Mouse (Mus musculus): ENCODE data around the gene Zcchc7.
"Not testable (repeated sequence)": the region's sequence is repeated elsewhere in the genome, so short reads cannot be mapped to it uniquely, and the experiment has no call there.

Zcchc7 gene

DNA sequence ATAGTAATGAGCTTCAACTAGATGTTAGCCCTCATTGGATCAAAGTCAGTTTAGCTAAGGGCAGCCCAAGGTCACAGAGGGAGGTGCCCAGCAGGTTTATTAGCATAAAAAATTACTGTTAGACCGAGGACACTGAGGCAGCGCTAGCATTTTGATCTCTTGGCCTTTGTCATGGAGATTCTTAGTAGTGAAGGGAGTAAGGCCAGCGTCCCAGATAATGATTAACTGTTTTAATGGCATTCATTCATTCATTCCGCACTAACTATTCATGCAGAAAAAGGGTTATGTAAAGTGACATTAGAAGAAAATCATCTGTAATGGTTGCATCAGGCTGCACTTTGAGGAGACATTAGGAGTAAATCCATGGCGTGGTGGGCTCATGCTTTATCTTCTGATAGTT lies 165.2 kb downstream of the Zcchc7 start:
- no peak for DNase-seq

DNA sequence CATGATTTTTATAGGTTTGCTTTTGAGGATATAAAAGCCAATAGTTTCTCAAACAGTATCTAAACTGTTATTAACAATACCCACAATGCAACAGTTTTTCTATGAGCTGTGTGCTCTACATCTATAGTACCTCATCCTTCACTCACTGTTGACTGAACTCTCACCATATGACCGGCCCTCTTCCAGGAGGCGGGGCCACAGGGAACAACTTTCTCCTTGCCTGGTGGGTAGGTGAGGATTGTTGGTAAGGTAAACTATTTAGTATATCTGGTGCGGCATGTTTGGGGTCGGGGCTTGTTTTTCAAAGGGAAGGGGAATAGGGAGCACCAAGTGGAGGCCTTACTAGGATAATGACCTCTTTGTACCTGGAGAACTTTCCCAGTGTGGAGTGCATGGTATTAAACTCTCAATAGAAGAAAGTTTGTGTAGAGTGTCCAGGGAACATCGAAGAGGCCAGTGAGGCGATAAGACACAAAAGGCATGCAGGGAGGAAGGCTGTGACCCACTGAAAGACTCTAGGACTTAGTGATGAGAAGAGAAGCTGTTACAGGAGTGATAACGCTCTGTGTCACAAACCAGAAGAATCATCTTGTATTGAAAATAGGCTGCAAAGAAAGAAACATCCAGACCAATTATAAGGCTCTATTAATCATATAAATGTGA lies 166.9 kb downstream of the Zcchc7 start:
- DNase-seq, result no peak

DNA sequence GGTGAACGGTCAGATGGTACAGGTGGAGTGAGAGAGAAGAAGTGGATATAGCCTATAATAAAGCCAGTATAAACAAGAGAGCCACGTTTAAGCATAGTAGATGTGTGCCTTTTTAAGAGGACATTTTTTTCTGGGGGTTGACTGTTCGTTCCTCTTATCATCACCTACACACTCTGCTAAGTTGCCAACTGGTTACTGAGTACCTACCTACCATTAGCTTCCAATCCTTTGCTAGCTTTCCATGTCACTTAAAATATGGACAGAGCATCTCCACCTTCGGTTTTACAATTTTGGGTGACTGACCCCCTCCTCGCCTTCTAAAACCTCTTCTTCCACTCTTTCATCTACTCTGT lies 167.4 kb downstream of the Zcchc7 start:
- DNase-seq, result no peak

DNA sequence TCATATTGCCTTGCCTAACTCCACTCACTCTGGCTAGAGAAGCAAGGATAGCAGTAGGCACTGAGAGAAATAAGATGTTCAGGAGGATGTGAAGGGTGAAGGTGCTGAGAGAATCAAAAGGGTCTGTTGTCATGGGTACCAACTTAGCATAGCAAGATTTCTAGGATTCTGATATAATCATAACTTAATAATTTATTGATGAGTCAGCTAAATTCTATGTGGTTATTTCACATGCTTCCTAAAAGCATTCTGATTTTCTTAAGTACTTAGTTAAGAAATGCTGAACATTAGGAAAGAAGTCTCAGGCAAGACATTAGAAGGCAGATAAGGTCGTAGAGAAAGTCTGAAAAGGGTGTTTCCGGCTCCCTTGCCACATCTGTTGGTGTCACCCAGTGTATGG lies 172.3 kb downstream of the Zcchc7 start:
- no peak for DNase-seq

DNA sequence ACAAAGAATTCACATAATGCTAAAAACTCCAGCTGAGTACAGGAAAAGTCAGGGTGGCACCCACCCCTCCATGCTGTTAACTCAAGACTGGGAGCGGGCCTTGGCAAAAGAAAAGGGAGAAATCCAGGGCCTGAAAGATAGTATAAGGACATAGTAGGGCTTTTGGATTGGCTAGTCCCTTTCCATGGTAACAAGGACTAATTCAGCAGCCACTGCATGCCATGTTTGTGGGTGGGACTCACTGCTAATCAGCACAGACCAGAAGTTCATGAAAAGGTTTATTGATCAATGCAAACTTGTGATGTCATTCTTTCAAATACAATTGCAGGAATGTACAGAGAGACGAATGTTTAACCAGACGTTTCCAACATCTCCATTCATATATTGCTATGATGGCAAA lies 173.1 kb downstream of the Zcchc7 start:
- DNase-seq, result no peak

DNA sequence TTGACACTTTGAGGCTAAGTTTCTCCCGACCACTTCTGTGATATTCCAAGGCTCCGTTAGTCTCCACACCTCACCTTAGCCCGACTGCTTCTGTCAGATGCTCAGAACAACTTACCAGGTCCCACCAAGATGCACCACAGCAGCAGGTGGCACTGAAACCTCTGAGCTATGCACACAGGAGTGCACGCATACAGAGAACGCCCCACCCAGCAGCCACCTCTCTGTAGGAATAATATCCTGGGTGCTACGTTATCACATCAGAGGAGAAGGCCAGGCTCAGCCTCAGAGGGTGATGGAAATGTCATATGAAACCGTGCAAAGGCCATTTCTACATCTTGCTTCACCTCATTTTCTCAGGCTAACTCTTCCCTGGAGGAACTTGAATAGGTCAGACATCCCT lies 174.7 kb downstream of the Zcchc7 start:
- DNase-seq, result no peak

DNA sequence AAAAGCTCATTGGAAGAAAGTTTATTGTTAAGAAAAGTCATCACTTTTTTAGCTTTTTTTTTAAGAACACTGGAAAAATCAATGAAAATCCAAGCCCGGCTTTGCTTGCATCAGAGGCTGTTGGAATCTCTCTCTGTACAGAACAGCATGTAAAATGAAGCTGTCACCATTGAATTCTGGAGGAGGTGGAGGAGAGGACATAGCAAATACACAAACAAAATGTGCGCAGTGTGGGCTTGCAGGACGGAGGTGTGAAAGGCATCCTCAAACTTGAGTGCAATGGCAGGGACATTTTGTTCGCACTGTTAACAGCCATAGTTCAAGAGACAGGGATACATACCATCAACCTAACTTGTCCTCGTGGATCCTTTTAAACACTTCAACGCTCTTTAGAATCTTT lies 176.1 kb downstream of the Zcchc7 start:
- no peak for DNase-seq

DNA sequence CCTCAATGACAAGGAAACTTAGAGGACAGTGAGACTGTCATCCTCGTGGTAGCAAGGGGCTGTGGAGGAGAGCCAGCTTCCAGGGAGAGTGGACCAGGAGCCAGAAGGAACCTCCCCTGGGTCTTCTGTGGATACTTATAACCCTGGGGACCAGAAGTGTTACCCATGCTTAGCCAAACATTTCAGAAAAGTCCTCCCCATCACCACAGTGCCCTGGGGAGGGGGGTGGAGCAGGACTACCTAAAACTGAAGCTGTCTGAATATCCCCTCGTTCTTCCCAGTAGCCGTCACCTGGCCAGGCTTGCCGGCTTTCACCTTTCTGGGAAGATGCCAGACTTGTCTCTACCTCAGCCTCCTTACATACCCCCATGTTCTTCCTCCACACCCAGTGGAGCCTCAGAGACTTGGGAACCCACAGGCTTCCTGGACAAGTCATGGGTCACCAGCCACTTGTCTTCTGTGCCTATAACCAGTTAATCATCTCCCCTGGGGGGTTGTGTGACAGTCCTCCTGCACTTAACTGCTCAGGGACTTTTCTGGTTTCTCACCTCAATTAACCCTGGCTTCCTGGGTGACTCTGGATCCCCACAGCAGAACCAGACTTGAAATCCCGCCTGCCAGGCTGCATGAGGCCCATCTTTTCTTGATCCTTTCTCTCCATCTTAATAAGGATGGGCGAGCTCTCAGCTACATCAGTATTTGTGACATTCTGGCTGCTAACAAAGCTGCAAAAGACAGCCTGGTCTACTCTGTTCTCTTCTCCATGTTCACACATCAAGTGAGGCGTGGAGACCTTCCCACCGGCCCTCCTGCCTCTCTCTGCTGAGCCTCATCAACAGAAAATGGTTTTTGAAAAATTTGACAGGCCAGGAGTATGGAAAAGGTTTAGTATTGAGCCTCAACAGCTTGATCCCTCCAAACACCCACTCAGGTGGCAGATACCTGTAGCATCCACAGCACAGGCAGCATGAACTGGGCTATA lies 183.0 kb downstream of the Zcchc7 start:
- DNase-seq, result no peak

DNA sequence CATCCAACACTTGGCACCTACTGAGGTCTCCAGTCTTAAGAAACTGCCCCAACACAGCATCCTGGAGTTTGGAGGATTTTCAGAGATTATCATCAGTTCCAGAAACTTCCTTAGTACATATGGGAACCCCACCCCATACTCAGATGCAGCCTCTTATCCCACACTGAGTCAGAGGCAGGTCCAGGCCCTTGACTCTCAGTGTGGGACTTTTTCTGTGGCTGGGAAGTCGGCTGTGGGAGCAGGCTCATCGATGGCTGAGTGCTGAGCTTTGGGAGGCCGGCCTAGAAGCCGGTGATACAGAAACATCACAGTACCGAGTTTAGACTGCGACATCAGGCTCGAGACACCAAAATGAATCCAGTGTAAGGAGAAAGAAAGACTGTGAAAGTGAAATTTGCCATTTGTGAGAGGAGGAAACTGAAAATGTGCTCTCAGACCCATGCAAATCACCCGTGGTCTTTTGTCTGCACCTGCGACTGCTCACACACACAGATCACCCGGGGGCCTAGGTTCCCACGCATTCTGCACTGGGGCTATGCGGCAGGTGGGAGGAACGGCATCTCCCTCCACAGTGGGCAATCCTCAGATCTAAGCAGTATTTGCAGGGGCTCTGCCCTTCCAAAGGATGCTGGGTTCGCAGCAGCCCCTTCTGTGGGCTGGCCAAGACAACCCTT lies 184.0 kb downstream of the Zcchc7 start:
- no peak for DNase-seq

DNA sequence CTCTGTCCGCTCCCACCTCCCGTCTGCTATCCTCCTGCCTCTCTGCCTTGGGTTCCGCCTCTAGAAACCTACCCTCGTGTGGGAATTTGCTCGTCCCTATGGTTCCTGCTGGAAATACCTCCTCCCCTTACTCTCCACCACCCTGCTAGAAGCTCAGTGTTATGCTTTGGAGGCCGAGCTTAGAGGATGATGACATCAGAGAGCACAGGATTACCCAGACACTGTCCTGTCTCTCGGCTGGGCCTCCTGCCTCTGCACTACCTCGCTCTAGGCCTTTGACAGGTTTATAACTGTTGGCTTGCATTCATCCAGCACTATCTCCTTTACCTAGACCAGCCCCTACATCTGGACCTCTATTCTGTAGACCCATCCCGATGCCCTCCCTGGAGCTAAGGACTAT lies 184.6 kb downstream of the Zcchc7 start:
- DNase-seq, result no peak

DNA sequence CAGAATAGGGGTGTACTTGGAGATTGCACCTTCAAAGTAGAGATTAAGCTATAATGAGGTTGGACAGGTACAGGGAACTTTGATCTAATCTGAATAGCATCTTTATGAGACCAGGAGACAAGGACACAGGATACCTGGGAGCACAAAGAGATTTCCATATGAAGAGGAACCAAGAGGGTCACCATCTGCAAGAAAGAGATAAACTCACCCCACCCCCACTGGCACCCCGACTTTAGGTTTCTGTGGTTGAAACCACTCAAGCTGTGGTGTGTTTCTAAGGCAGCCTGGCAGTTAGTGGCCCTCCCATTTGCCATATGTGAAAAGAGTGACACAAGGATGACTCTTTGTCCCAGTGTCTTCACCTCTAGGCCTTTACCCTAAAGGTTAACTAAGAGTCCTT lies 186.6 kb downstream of the Zcchc7 start:
- no peak for DNase-seq

DNA sequence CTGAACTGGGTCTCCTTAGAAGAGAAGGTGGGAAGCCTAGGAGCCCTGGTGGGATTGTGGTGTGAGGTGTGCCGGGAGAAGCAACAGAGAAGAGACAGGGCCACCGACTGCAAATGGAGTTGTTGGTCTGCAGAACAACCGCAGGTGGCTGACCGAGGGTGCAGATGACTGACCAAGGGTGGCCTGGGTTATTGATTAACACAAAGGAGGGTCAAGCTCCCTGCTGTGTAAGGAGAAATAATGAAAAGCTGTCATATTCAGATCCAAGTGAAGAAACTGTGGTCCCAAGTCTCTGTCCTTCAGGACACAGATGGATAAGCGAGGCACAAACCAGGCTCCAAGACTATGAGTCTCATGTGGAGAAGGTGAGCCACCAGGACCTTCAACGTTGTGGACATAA lies 187.8 kb downstream of the Zcchc7 start:
- DNase-seq, result no peak

DNA sequence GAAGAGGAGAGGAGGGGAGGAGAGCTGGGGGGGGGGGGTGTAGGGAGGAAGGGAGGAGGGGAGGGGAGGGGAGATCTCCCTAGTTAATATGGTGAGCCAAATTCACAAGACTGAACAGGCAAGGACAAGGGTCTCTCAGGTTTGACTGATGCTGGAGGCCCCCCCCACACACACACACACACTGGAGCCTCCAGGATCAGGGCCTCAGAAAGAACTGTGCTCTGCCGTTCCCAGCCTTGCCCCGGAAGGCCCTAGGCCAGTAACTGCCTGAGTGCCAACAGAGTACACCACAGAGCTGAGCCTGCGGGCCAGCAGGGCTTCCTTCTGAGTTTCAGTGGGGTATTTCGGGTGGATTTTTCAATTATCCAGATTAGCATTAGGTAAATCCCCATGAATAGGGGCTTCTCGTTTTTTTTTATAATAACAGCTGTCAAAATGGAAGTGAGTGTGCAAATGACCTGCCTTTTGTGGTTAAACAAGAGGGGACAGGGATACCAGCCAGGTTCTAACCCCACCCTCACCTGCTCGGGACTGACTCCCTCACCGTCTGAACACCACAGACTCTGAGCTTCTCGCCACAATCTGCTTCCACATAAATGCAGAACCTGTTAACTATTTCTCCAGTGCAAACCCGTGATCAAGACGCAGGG lies 188.9 kb downstream of the Zcchc7 start:
- DNase-seq, result no peak

DNA sequence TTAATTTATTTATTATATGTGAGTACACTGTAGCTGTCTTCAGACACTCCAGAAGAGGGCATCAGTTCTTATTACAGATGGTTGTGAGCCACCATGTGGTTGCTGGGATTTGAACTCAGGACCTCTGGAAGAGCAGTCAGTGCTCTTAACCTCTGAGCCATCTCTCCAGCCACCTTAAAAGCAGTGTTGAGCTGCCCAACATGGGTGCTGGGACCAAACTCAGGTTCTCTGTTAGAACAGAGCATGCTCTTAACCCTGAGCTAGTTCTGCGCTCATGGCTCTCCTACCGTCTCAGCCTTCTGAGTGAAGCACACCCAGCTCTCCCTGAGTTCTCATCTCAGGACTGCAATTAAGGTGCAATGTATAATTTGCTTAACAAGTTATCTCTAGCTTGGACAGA lies 190.4 kb downstream of the Zcchc7 start:
- DNase-seq, result not testable (repeated sequence)

DNA sequence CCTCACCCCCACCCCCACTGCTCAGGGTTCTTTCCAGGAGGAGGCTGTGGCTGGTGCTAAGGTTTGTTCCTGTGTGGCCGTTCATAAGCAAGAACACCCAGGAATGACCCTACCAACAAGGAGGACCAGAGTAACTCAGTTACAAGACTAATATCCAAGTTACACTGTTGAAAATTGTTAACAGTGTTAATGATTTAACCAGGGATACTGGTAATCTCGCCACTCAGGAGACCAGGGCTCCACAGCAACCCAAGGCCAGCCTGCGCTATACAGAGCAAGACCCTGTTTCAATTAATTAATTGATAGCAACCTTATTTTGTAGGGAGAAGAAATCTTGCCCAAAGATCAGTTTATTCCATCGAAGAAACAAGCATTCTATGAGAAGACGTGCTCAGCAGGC lies 191.8 kb downstream of the Zcchc7 start:
- no peak for DNase-seq

DNA sequence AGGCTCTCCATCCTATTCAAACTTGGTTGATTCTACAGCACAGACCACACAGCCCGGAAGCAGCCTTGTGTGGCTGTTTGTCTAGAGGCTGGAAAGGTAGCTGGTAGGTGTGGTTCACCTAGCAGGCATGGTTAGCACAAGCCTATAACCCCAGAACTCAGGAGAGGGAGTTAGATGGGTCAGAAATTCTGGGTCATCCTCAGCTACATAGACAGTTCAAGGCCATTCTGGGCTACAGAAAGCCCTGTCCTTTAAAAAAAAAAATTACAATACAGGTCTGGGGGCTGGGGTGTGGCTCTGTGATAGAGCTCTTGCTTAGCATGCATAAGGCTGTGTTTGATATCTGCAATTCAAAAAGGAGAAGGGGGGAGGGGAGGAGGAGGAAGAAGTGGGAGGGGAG lies 192.6 kb downstream of the Zcchc7 start:
- no peak for DNase-seq

DNA sequence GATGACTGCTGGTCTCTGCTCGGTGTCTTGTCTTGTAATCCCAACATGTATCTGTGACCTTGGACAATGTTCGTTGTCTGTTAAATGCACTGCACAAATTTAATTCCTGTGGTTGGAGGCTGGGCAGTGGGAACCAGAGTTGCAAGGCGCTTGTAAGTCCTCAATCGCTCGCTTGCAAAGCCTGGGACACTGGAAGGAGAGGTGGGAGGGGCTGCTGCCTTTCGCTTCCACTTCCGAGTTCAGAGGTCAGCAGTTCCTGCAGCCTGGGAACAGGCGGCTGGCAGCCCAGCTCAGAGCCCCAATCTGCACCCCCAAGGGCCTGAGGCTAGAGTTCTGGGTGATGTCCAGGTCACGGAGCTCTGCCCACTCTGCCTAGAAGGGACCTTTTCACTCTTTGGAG lies 197.4 kb downstream of the Zcchc7 start:
- DNase-seq, result no peak

DNA sequence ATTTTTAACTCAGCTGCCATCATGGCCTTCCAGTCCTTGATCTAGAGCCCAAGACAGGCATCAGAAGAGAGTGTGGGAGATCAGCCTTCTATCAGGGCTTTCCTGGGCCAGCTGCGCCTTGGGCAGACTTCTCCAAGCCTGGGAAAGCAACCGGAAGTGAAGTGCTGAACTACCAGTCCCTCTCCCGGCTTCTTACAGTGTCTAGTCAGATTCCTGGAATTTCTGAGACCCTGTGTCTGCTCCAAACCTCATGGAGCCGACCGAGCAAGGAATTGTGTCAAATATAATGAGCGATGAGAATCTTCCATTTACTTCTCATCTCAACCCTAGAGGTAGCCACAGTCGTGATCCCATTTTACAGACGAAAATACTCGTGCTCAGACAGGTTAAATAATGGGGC lies 203.1 kb downstream of the Zcchc7 start:
- DNase-seq, result no peak

DNA sequence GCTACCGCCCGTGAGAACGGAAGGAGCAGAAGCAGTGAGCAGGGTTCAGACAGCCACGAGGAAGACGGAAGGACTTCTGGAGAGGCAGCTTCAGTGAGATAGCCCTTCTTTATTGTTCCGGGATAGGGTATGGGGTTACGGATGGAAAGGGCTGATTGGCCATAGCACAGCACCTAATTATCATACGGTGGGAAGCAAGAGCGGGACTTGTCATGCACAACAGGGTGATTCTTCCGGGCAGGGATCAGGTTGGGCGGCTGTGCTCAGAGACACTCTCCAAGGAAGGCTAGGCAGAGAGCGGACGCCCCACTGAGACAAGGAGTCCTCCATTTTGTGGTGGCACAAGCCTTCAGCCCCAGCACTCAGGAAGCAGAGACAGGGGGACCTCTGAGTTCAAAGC lies 203.5 kb downstream of the Zcchc7 start:
- no peak for DNase-seq

DNA sequence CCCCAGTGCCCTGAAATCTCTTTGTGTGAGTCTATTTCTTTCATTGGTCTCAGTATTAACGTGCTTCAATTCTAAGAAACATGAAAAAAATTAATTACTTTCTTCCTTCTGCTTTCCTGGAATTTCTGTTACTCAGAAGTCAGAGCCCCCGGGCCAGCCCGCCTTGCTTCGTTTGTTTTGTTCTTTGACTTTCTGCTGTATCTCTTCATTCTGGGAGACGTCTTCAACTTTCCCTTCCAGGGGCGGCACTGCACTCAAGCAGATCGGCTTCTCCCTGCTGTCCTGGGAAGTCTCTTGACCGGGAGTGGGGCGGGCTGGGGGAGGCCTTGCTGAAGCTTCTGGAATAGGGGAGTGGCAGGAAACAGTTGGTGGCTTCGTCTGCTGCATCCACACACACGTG lies 207.5 kb downstream of the Zcchc7 start:
- DNase-seq, result no peak

DNA sequence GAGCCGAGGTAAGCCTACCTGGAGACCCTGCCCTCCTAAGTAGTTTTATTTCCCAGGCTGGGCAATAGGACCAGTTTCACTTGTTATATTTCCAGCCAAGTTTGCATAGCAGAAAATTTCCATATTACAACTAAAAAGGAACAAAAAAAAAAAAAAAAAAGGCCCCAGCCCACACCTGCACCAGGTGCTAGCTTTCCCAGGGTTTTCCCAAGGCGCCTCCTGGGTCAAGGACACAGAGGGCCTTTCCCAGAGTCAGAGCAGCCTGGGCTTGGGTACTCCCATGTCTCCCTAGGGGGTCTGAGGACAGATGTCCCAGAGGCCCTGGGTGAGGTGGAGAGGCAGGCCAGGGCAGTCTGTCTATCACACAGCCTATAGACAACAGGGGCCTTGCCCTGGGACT lies 209.5 kb downstream of the Zcchc7 start:
- no peak for DNase-seq

DNA sequence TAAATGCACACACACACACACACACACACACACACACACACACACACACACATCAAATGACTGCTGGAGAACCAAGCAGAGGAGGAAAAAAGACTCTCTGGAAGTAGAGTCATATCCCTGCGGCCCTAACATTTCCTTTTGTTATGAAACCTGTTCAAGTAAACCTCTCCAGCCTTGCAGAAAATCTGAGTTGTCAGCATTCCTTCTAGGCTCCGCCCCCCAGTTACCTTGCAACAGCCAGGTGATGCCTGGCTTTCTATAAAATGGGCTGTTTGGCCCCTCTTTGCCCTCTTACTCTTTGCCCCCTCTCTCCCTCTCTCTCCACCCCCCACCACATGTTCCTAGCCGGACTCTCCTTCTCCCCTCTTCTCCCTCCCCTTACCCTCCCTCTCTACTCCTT lies 210.1 kb downstream of the Zcchc7 start:
- no peak for DNase-seq

DNA sequence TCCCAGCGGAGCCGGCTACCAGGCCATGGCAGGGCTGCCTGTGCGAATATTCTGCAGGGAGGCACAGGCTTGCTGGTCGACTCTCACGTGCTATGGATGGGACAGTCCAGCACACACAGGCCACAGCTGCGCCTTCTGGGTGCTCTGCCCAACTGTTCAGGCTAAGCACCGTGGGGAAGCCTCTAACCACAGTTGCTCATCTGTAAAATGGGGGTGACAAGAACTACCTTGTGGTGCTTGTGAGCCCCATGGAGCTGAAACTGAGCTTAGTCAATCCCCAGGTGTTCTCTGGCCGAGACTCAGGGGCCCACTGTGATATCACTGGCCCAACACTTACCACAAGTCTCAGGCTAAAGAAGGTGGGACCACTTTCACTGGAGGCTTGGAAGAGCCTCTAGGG lies 211.7 kb downstream of the Zcchc7 start:
- no peak for DNase-seq

DNA sequence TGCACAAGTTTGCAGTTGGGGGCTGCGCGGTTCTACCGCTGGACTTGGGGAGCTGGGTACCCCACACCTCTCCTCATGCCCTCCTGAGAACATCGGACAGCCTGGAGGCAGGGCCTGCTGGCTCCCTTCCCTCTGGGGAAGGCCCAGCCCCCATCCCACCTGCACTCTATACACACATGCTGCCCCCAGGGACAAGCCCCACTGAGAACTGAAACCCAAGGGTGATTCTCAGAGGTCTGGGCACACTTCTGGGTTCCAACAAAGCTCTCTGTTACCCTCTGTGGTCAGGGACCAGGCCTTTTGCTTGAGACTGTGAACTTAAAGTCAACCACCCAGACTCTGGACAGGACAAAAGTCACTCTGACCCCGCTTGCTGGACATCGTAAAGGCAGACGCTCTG lies 214.4 kb downstream of the Zcchc7 start:
- no peak for DNase-seq
